Mouse (Mus musculus) erythroblast, embryonic 14.5 days (primary cell): Measurements from ENCODE around the gene Fbxo3. TPM values are rescaled to one million over a fixed set of nuclear protein-coding genes. Genes with fewer than 3 reads are reported as not detected.
A peak's percentile ranks its signal among the peaks of the same experiment; 100 is the strongest.
"Not testable (repeated sequence)": the region's sequence is repeated elsewhere in the genome, so short reads cannot be mapped to it uniquely, and the experiment has no call there.

Experiments used
- H3K27me3 ChIP-seq: 2 replicates; pipeline ENCODE4 v1.6.1; 2012; ENCODE audit warnings: inconsistent platforms; ENCODE audit not compliant: control insufficient read depth
- H3K36me3 ChIP-seq: 2 replicates; pipeline ENCODE4 v1.6.1; 2012; ENCODE audit warnings: mild to moderate bottlenecking, inconsistent platforms; ENCODE audit not compliant: control insufficient read depth
- H3K4me1 ChIP-seq: 2 replicates; pipeline ENCODE4 v1.6.1; 2012; ENCODE audit warnings: inconsistent platforms; ENCODE audit not compliant: control insufficient read depth
- H3K4me3 ChIP-seq: replicated peaks from 2 replicates; pipeline ENCODE3; 2012; ENCODE audit warnings: moderate library complexity, mild to moderate bottlenecking, inconsistent platforms
- H3K9me3 ChIP-seq: 2 replicates; pipeline ENCODE4 v1.6.1; 2012; ENCODE audit warnings: low read length, inconsistent platforms, mixed read lengths; ENCODE audit not compliant: control insufficient read depth
- GATA1 ChIP-seq: IDR thresholded peaks from 2 replicates; pipeline ENCODE4 v1.6.1; 2012; ENCODE audit warnings: low read length, inconsistent platforms, mixed read lengths
- TAL1 ChIP-seq: IDR thresholded peaks from 3 replicates; pipeline ENCODE4 v1.6.1; 2012; ENCODE audit warnings: low read length, inconsistent platforms, mixed read lengths
- polyA plus RNA-seq: library from polyadenylated mRNA; stranded (reverse); fragments of >175 nt; gene quantifications from 2 replicates; pipeline ENCODE4 v1.2.3, GENCODE M21; 2012

Fbxo3 gene
- polyA plus RNA-seq, 1 experiment, result 0.70 TPM

- Histone ChIP-seq H3K9me3 (0 out of 2 replicates have a peak, but pooled peaks cover 5% of the 10 kb centered on the region), H3K4me1 (peaks cover 5% of the 10 kb centered on the region), H3K27me3 (peaks cover 43% of the 10 kb centered on the region), H3K4me3 (no peak overlapping the region), H3K36me3 (no peaks in the 10 kb centered on the region)
- no peak for TF ChIP-seq TAL1
- TF ChIP-seq GATA1, result no peak
Measured at GRCm38 (mm10) chr2:104001861-104002260, 25.7 kb upstream of the Fbxo3 start.

GRCm38 (mm10) chr2:104002711-104003413 is 24.7 kb upstream of the Fbxo3 start:
- 0 out of 2 replicates have a peak, but pooled peaks cover 5% of the 10 kb centered on the region for H3K9me3 ChIP-seq
- peaks cover 53% of the 10 kb centered on the region for H3K27me3 ChIP-seq
- no peaks in the 10 kb centered on the region for H3K36me3 ChIP-seq
- TF ChIP-seq GATA1, result no peak
- TF ChIP-seq TAL1, result no peak
- no peak overlapping the region for H3K4me3 ChIP-seq
- peaks cover 5% of the 10 kb centered on the region for H3K4me1 ChIP-seq

GRCm38 (mm10) chr2:104007793-104008519 is 19.6 kb upstream of the Fbxo3 start:
- no peak for TF ChIP-seq GATA1
- TF ChIP-seq TAL1, result no peak
- Histone ChIP-seq H3K36me3 (no peaks in the 10 kb centered on the region), H3K4me1 (no peaks in the 10 kb centered on the region), H3K9me3 (no peaks in the 10 kb centered on the region), H3K4me3 (no peak overlapping the region), H3K27me3 (peaks cover 33% of the 10 kb centered on the region)

- H3K36me3 ChIP-seq, H3K4me1 ChIP-seq, H3K4me3 ChIP-seq, H3K9me3 ChIP-seq: not testable (repeated sequence)
- H3K27me3 ChIP-seq, result peaks cover 25% of the 10 kb centered on the region
Measured at GRCm38 (mm10) chr2:104008853-104009252, 18.7 kb upstream of the Fbxo3 start.

- no peak for TF ChIP-seq TAL1
- TF ChIP-seq GATA1, result no peak
- H3K4me1 ChIP-seq, result peaks cover 7% of the 10 kb centered on the region
- no peak overlapping the region for H3K4me3 ChIP-seq
- H3K27me3 ChIP-seq, result peaks cover 11% of the 10 kb centered on the region
- no peaks in the 10 kb centered on the region for H3K36me3 ChIP-seq
- H3K9me3 ChIP-seq, result no peaks in the 10 kb centered on the region; the same call in 1 of the 2 replicates
Measured at GRCm38 (mm10) chr2:104023096-104023495, 4.4 kb upstream of the Fbxo3 start.

- peaks cover 3% of the 10 kb centered on the region for H3K36me3 ChIP-seq
- H3K27me3 ChIP-seq, result peaks cover 9% of the 10 kb centered on the region
- no peaks in the 10 kb centered on the region; the same call in 1 of the 2 replicates for H3K9me3 ChIP-seq
- H3K4me3 ChIP-seq, result no peak overlapping the region
- TF ChIP-seq TAL1, result no peak
- no peak for TF ChIP-seq GATA1
- peaks cover 20% of the 10 kb centered on the region for H3K4me1 ChIP-seq
Measured at GRCm38 (mm10) chr2:104024656-104025055, 2.9 kb upstream of the Fbxo3 start.

- peaks cover 37% of the 10 kb centered on the region for H3K36me3 ChIP-seq
- TF ChIP-seq GATA1 (no peak), TAL1 (no peak)
- no peaks in the 10 kb centered on the region; the same call in 1 of the 2 replicates for H3K9me3 ChIP-seq
- H3K27me3 ChIP-seq, result peaks cover under 1% of the 10 kb centered on the region
- peak within 1 kb of the TSS; percentile 100 for H3K4me3 ChIP-seq
- peaks cover 40% of the 10 kb centered on the region for H3K4me1 ChIP-seq
Measured at GRCm38 (mm10) chr2:104028139-104028723, 710 bp downstream of the Fbxo3 start, which contains the start of gene 4931422A03Rik. Gene 4931422A03Rik (minus strand): TSS chr2:104028361.

GRCm38 (mm10) chr2:104029074-104029473 is 1.6 kb downstream of the Fbxo3 start:
- no peaks in the 10 kb centered on the region; the same call in 1 of the 2 replicates for H3K27me3 ChIP-seq

GRCm38 (mm10) chr2:104030381-104030780 is 2.9 kb downstream of the Fbxo3 start:
- H3K9me3 ChIP-seq, result no peaks in the 10 kb centered on the region
- H3K4me1 ChIP-seq, result peaks cover 46% of the 10 kb centered on the region
- peaks cover 58% of the 10 kb centered on the region for H3K36me3 ChIP-seq
- H3K4me3 ChIP-seq, result peak overlapping the region; percentile 100
- H3K27me3 ChIP-seq, result no peaks in the 10 kb centered on the region
- TF ChIP-seq TAL1 (no peak), GATA1 (no peak)

More at GRCm38 (mm10) chr2:104029074-104029473, 1.6 kb downstream of the Fbxo3 start:
- TF ChIP-seq GATA1 (peak; percentile 53; the same call in 1 of the 2 replicates), TAL1 (peak; percentile 56; the same call in 2 of the 3 replicates)
- Histone ChIP-seq H3K36me3 (peaks cover 45% of the 10 kb centered on the region), H3K4me3 (peak overlapping the region; percentile 100), H3K4me1 (peaks cover 40% of the 10 kb centered on the region), H3K9me3 (no peaks in the 10 kb centered on the region)
